Mouse (Mus musculus): Measurements from ENCODE around the gene Rasgef1b. TPM values are rescaled to one million over a fixed set of nuclear protein-coding genes. Genes with fewer than 3 reads are reported as not detected.

Gene Rasgef1b
- polyA plus RNA-seq, 1 experiment from 2014 or later, result 41.6 TPM

DNA sequence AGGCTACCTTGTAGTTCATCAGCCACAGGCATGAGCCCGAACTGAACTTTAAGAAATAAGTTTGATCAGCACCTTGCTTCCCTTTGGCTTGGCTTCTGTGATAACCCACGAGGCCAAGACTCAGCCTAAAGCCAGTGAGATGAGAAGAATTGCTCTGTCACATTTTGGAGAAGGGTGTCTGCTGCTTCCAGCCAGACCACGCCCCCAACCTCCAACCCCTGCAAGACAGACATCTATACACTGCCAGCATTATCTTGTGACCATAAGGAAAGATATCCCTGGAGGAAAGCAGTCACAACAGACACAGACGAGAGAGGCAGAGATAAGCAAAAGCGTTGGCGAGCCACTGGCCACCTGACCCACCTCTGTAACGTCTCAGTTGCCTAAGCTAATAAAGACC, 39.0 kb downstream of the Rasgef1b start:
- H3K27ac ChIP-seq (ENCODE audit: low read depth, low read length), result no peak overlapping the region
- H3K36me3 ChIP-seq (ENCODE audit: control insufficient read depth, insufficient read depth, low read length), result no peaks in the 10 kb centered on the region
- ATAC-seq (replicated peaks; ENCODE audit: insufficient number of reproducible peaks, low FRiP score, low TSS enrichment), result no peak
- H3K9me3 ChIP-seq (replicated peaks; ENCODE audit: control insufficient read depth, low read length), result no peaks in the 10 kb centered on the region
- no peak overlapping the region for H3K9ac ChIP-seq (ENCODE audit: low read depth, low read length)
- H3K4me2 ChIP-seq, result peak overlapping the region; percentile 14; the same call in 1 of the 2 replicates
- no peaks in the 10 kb centered on the region for H3K27me3 ChIP-seq (ENCODE audit: control insufficient read depth, insufficient read depth, low read length)
- no peak overlapping the region for H3K4me3 ChIP-seq (ENCODE audit: low read depth, low read length)
- H3K4me1 ChIP-seq (ENCODE audit: control insufficient read depth, insufficient read depth, low read length), result peaks cover 12% of the 10 kb centered on the region
- 15% methylated on average over 7 of the region's 7 CpGs for WGBS (ENCODE audit: insufficient replicate concordance)

DNA sequence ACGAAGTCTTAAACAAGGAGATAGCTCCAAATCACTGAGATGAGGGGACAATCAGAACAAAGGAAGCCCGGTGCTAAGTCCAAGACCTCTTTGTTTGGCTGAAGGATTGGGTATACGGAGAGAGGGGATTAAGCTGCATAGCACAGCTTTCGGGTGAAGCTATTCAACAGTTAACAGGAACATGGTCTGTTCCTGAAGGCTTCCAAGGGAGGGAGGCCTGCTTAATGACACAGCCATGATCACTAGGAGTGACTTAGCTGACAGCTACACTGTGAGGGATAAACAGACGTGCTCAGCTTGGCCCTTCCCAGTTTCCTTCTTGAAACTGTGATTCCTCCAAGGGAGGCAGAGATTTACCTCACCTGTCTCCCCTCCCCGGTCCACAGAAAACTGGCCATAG, 41.0 kb downstream of the Rasgef1b start:
- Histone ChIP-seq H3K9me3 (replicated peaks; ENCODE audit: control insufficient read depth, low read length) (no peaks in the 10 kb centered on the region), H3K4me1 (ENCODE audit: control insufficient read depth, insufficient read depth, low read length) (peaks cover 12% of the 10 kb centered on the region), H3K36me3 (ENCODE audit: control insufficient read depth, insufficient read depth, low read length) (no peaks in the 10 kb centered on the region), H3K27me3 (ENCODE audit: control insufficient read depth, insufficient read depth, low read length) (no peaks in the 10 kb centered on the region), H3K9ac (ENCODE audit: low read depth, low read length) (no peak overlapping the region), H3K4me3 (ENCODE audit: low read depth, low read length) (no peak overlapping the region), H3K27ac (ENCODE audit: low read depth, low read length) (no peak overlapping the region), H3K4me2 (no peak overlapping the region)
- no peak for ATAC-seq (replicated peaks; ENCODE audit: insufficient number of reproducible peaks, low FRiP score, low TSS enrichment)
- 52% methylated on average over 6 of the region's 6 CpGs for WGBS (ENCODE audit: insufficient replicate concordance)

- Histone ChIP-seq H3K27ac (ENCODE audit: low read depth, low read length) (no peak overlapping the region), H3K9me3 (replicated peaks; ENCODE audit: control insufficient read depth, low read length) (no peaks in the 10 kb centered on the region), H3K4me3 (ENCODE audit: low read depth, low read length) (no peak overlapping the region), H3K9ac (ENCODE audit: low read depth, low read length) (no peak overlapping the region), H3K27me3 (ENCODE audit: control insufficient read depth, insufficient read depth, low read length) (no peaks in the 10 kb centered on the region), H3K36me3 (ENCODE audit: control insufficient read depth, insufficient read depth, low read length) (no peaks in the 10 kb centered on the region), H3K4me2 (no peak overlapping the region), H3K4me1 (ENCODE audit: control insufficient read depth, insufficient read depth, low read length) (0 out of 2 replicates have a peak, but pooled peaks cover 5% of the 10 kb centered on the region)
- ATAC-seq (replicated peaks; ENCODE audit: insufficient number of reproducible peaks, low FRiP score, low TSS enrichment), result no peak
- WGBS (ENCODE audit: insufficient replicate concordance), result 39% methylated on average over 2 of the region's 2 CpGs
Observed at GRCm38 (mm10) chr5:99684023-99684422, 44.8 kb downstream of the Rasgef1b start.

- H3K4me1 ChIP-seq (ENCODE audit: control insufficient read depth, insufficient read depth, low read length), result peaks cover 16% of the 10 kb centered on the region
- 0 out of 2 replicates have a peak overlapping the region, but pooled peaks have one; percentile 3 for H3K9ac ChIP-seq (ENCODE audit: low read depth, low read length)
- WGBS (ENCODE audit: insufficient replicate concordance), result 17% methylated on average over 9 of the region's 9 CpGs
- H3K27ac ChIP-seq (ENCODE audit: low read depth, low read length), result peak overlapping the region; percentile 54; the same call in 1 of the 2 replicates
- H3K9me3 ChIP-seq (replicated peaks; ENCODE audit: control insufficient read depth, low read length), result no peaks in the 10 kb centered on the region
- H3K27me3 ChIP-seq (ENCODE audit: control insufficient read depth, insufficient read depth, low read length), result no peaks in the 10 kb centered on the region
- no peak overlapping the region for H3K4me3 ChIP-seq (ENCODE audit: low read depth, low read length)
- no peaks in the 10 kb centered on the region for H3K36me3 ChIP-seq (ENCODE audit: control insufficient read depth, insufficient read depth, low read length)
- ATAC-seq (replicated peaks; ENCODE audit: insufficient number of reproducible peaks, low FRiP score, low TSS enrichment), result peak; percentile 81
- peak overlapping the region; percentile 45 for H3K4me2 ChIP-seq
Observed at GRCm38 (mm10) chr5:99669971-99670571, 58.8 kb downstream of the Rasgef1b start.

DNA sequence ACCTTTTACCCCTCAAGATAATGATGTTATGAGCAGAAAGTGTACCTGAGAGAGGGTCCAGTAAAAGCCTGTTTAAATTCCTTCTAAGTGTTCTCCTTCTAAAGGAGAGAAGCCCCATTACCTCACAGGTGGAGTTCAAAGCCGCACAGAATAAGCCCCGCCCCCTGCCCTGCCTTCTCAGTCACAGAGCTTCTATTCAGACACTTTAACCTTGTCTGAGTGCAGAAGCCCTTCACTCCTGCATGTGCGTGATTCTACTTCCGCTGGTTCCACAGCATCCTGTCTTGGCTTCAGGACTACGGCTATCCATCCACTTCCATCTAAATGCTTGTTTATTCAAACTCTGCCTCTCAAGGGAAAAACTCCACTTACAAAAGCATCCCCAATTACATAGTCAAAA, 72.8 kb downstream of the Rasgef1b start:
- WGBS (ENCODE audit: insufficient replicate concordance), result 45% methylated on average over 5 of the region's 5 CpGs
- Histone ChIP-seq H3K27ac (ENCODE audit: low read depth, low read length) (no peak overlapping the region), H3K27me3 (ENCODE audit: control insufficient read depth, insufficient read depth, low read length) (no peaks in the 10 kb centered on the region), H3K9ac (ENCODE audit: low read depth, low read length) (no peak overlapping the region), H3K4me1 (ENCODE audit: control insufficient read depth, insufficient read depth, low read length) (no peaks in the 10 kb centered on the region), H3K36me3 (ENCODE audit: control insufficient read depth, insufficient read depth, low read length) (no peaks in the 10 kb centered on the region), H3K9me3 (replicated peaks; ENCODE audit: control insufficient read depth, low read length) (no peaks in the 10 kb centered on the region), H3K4me3 (ENCODE audit: low read depth, low read length) (no peak overlapping the region), H3K4me2 (no peak overlapping the region)
- no peak for ATAC-seq (replicated peaks; ENCODE audit: insufficient number of reproducible peaks, low FRiP score, low TSS enrichment)

- Histone ChIP-seq H3K27ac (ENCODE audit: low read depth, low read length) (no peak overlapping the region), H3K9ac (ENCODE audit: low read depth, low read length) (no peak overlapping the region), H3K4me2 (no peak overlapping the region), H3K4me3 (ENCODE audit: low read depth, low read length) (no peak overlapping the region), H3K4me1 (ENCODE audit: control insufficient read depth, insufficient read depth, low read length) (0 out of 2 replicates have a peak, but pooled peaks cover 7% of the 10 kb centered on the region), H3K9me3 (replicated peaks; ENCODE audit: control insufficient read depth, low read length) (no peaks in the 10 kb centered on the region), H3K27me3 (ENCODE audit: control insufficient read depth, insufficient read depth, low read length) (no peaks in the 10 kb centered on the region), H3K36me3 (ENCODE audit: control insufficient read depth, insufficient read depth, low read length) (no peaks in the 10 kb centered on the region)
- WGBS (ENCODE audit: insufficient replicate concordance), result 73% methylated on average over 10 of the region's 10 CpGs
- no peak for ATAC-seq (replicated peaks; ENCODE audit: insufficient number of reproducible peaks, low FRiP score, low TSS enrichment)
Observed at GRCm38 (mm10) chr5:99652931-99653330, 75.9 kb downstream of the Rasgef1b start.

DNA sequence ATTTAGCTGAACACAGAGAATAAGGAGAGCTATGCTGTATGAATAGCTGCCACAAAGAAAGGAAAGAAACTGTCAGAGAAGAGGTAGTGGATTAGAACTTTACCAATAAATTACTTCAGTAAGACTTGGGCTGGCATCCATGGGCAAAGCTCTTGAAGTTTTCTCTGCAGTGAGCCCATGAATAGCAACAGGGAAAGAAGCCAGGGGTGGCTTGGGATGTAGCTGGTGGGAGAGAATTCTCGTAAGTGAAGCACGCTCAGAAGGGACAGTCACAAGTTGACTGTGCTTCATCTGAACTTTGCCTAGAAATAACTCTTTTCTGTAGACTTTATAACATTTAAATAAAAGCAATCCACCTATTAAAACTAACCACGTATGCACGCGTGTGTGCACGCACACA, 87.5 kb downstream of the Rasgef1b start:
- Histone ChIP-seq H3K4me1 (ENCODE audit: control insufficient read depth, insufficient read depth, low read length) (peaks cover 4% of the 10 kb centered on the region; the same call in 1 of the 2 replicates), H3K36me3 (ENCODE audit: control insufficient read depth, insufficient read depth, low read length) (no peaks in the 10 kb centered on the region), H3K4me2 (no peak overlapping the region), H3K9ac (ENCODE audit: low read depth, low read length) (no peak overlapping the region), H3K27me3 (ENCODE audit: control insufficient read depth, insufficient read depth, low read length) (no peaks in the 10 kb centered on the region), H3K4me3 (ENCODE audit: low read depth, low read length) (no peak overlapping the region), H3K9me3 (replicated peaks; ENCODE audit: control insufficient read depth, low read length) (no peaks in the 10 kb centered on the region), H3K27ac (ENCODE audit: low read depth, low read length) (no peak overlapping the region)
- 88% methylated on average over 6 of the region's 6 CpGs for WGBS (ENCODE audit: insufficient replicate concordance)
- no peak for ATAC-seq (replicated peaks; ENCODE audit: insufficient number of reproducible peaks, low FRiP score, low TSS enrichment)

- Histone ChIP-seq H3K4me3 (ENCODE audit: low read depth, low read length) (no peak overlapping the region), H3K27ac (ENCODE audit: low read depth, low read length) (peak overlapping the region; percentile 50; the same call in 1 of the 2 replicates), H3K4me2 (no peak overlapping the region), H3K36me3 (ENCODE audit: control insufficient read depth, insufficient read depth, low read length) (no peaks in the 10 kb centered on the region), H3K27me3 (ENCODE audit: control insufficient read depth, insufficient read depth, low read length) (no peaks in the 10 kb centered on the region), H3K9me3 (replicated peaks; ENCODE audit: control insufficient read depth, low read length) (no peaks in the 10 kb centered on the region), H3K9ac (ENCODE audit: low read depth, low read length) (no peak overlapping the region), H3K4me1 (ENCODE audit: control insufficient read depth, insufficient read depth, low read length) (peaks cover 23% of the 10 kb centered on the region)
- no peak for ATAC-seq (replicated peaks; ENCODE audit: insufficient number of reproducible peaks, low FRiP score, low TSS enrichment)
- 21% methylated on average over 7 of the region's 7 CpGs for WGBS (ENCODE audit: insufficient replicate concordance)
Observed at GRCm38 (mm10) chr5:99636575-99636974, 92.3 kb downstream of the Rasgef1b start.

DNA sequence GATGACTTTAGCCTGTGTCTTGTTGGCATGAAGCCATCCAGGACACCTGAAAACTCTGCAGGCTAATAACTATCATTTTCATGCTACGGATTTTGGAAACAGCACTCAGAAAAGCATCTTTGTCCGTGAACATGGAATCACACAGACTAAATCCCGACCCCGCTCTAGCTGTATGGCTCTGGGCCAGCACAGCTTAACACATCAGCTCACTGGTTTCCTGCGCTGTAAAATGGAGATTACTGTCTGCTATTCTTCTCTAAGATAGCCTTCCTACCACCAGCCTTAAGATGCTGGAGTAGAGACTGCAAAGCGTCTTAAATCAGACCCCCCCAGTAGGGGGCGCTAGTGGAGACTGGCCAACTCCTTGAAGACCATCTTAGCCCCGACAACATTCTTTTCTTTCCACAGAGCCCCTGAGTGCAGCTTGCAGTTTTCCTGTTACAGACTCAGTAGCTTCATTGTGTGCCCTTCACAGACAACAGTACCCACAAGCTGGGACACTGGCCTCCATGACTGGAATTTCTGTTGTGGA, 94.8 kb downstream of the Rasgef1b start:
- Histone ChIP-seq H3K4me1 (ENCODE audit: control insufficient read depth, insufficient read depth, low read length) (peaks cover 23% of the 10 kb centered on the region), H3K27ac (ENCODE audit: low read depth, low read length) (no peak overlapping the region), H3K4me3 (ENCODE audit: low read depth, low read length) (no peak overlapping the region), H3K9me3 (replicated peaks; ENCODE audit: control insufficient read depth, low read length) (no peaks in the 10 kb centered on the region), H3K4me2 (no peak overlapping the region), H3K36me3 (ENCODE audit: control insufficient read depth, insufficient read depth, low read length) (no peaks in the 10 kb centered on the region), H3K9ac (ENCODE audit: low read depth, low read length) (no peak overlapping the region), H3K27me3 (ENCODE audit: control insufficient read depth, insufficient read depth, low read length) (no peaks in the 10 kb centered on the region)
- WGBS (ENCODE audit: insufficient replicate concordance), result 72% methylated on average over 8 of the region's 8 CpGs
- ATAC-seq (replicated peaks; ENCODE audit: insufficient number of reproducible peaks, low FRiP score, low TSS enrichment), result no peak
